Mouse (Mus musculus) A20 (cell line): ENCODE results near the gene Mtpn.

Experiments used
- DNase-seq: peaks from one replicate; pipeline ENCODE4 v3.0.0-alpha.2; 2011; ENCODE audit warnings: low read depth, low spot score

Gene Mtpn

DNA sequence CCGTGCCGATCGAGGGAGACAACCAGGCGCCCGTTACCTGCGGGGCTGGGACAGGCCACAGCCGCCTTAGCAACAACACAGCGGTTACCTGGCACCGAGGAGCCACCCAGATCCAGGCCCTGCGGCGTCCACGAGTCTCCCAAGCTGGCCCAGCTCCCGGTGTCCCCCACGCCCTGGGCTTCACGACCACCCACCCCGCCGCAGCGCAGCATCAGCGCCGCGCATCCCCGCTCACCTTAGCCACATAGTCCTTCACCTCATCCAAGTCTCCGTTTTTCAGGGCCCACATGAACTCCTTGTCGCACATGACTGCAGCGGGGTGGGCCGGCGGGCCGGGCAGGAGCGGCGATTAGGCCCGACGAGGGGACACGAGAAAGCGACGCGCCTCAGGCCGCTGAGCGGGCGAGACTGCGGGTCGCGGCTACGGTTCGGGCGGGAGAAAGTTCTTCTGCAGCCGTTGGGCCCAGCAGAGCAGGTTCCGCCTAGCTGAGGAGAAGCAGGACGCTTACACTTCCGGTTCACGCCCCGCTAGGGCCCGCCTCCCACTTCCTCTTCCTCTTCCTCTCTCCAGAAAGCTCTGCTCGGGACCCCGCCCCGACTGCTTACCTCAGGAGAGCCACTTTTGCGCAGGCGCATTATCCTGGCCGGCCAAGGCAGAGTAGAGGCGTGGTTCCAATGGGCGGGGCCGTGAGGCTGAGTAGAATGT, at the start of gene Mtpn:
TSS of gene Mtpn (minus strand) at position 585 of the 706 bp plus-strand sequence.
- DNase-seq = peak; percentile 98

DNA sequence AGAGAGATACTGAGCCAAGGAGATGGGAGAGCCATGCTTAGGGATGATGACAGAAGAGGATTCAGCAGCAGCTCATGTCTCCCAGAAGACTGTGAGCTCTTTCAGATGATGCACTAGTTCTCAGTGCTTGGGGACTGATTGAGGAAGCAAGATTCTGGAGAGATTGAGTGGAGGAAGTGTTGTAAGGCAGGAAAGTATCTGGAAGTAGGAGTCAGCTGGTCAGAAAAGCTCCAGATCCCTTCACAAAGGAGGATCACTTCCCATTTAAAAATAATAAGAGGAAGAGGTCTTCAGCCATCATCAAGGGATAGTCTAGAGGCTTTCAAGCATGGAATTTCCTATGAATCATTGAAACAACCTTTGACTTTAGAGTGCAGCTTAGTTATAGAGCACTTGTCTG, 29.0 kb upstream of the Mtpn start:
- DNase-seq = no peak

DNA sequence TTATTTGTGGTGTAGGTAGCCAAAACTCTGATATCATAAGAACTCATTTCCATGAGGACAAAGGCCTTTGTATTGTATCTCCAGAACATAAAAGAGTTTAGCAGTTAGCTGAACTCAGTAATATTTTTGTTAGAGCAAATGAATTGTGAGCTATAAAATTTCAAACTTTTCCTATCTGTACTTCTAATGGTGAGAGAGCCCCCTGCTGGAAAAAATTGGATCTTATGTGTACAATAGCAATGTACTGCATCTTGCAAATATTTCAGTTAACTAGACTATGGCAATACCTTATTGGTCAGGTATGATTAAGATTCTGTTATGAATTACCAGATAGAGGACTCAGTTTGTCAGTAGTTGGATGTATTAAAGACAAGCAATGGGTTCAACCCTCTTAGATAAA, 28.1 kb upstream of the Mtpn start:
- DNase-seq = peak; percentile 54

DNA sequence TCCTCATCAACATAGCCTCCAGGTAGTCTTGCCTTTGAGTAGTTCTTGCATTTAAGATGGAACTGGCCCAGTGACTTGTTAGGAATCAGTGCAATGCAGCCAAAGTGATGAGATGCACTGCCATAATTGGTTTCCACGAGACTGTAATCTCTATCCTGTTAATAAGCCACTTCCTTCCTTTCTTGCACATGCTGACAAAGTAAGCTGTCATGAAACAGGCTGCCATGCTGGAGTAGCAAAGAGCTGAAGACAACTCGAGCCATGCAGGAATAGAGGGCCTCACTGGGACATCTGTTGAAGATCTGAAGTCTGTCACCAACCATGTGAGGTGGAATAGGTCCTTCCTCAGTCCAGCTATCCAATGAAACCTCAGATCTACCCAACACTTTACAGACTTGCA, 20.3 kb upstream of the Mtpn start:
- DNase-seq = no peak

DNA sequence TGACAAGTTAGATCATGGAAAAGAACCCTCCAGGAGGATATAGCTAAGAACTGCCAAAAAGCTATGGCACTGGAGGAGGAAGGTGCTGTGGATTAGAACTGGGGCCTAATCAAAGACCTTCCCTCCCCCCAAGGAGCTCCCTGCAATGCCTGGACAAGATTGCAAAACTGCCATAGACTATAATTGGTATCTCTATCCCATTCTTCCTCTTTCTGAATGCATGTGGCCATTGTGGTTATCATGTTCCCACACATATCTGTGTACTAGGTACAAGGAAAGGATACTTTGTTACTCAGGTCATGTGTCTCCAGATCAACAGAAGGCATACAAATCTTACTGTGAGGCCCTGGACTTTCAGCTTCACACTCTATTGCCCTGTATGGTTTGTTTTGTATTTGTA, 4.7 kb upstream of the Mtpn start:
- DNase-seq = no peak

DNA sequence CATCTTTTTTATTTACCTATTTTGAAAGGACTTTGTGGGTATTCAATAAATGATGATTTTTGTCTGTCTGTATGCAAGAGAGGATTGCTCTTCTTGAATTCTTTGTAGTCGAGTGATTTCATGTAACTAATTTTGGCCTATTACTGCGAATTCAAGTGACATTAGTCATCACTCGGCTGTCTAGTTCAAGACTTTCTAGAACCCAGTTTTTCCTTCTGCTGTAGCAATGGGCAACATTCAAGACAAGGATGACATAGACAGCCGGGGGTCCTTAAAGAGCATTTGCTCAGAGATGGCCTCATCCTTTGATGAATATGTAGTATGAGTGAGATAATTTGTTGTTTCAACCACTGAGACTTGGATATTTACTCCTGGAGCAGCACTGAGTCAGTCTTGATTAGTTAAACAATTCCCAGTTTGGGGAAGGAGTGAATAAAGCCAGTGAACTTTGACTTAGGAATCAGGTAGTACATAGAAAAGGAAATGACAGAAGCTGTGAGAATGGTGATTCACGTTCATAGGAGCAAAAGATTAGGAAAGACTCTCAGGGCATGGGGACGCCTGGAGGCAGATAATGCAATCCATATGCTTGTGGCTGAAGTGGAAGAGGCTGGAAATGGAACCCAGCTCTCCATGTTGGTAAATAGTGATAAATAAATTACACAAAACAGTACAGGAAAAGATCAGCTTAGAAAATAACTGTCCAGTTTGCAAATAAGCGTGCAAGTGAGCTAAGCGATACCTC, 3.1 kb upstream of the Mtpn start:
- DNase-seq = no peak

DNA sequence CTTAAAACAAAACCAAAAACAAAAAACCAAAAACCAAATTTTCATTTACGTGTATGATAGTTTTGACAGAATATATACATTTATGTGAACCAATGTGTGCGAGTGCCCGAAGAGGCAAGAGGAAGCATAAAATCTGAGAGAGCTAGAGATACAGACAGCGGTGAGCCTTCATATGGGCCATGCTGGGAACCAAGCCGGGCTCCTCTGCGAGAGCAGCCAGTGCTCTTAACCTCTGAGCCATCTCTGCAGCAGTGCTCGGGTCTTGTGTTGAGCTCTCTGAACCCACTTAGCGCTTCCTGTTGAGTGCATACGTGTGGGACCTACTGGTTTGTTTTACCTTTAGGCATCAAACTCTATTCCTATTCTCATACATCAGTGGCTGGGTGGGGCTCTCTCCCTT, 689 bp upstream of the Mtpn start:
- no peak for DNase-seq

DNA sequence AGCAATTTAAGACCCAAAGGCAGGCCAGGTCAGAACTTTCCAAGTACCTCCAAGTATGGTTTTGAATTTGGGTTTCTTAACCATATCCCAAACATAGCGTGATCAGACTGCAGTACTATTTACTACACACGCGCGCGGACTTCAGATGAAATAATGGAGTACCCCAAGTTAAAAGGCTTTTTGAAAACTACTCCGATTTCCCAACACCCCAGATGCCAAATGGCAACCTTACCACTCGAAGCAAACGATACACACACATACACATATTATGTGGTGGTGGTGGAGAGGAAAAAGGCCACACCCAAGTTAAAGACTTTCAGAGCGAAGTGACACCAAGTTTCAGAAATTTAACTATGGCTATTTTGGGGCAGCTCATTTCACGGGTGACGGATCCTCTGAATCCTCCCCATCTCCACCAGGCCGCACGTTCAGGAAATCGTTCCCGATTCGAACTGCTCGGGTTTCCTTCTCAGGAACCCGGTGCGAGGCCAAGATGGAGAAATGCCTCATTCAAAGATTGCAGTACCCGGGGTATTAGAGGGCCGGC, 858 bp downstream of the Mtpn start:
- DNase-seq = peak; percentile 72

DNA sequence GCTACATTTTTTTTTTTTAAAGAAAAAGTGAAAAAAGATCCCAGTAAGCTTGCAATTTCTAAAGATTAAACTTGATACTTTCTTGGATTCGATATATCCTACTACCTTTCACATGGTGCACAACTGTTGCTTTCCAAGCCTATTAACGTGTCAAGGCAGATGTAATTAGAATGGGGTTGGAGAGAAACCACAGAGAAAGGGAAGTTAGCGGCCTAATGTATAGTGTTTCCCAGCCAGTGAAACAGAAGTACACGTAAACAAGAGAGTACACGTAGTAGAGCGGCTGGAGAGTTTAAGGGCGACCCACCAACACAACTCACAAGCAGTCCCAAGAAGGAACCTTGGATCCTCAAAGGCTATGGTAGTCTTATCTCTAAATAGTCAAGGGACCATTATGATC, 3.7 kb downstream of the Mtpn start:
- DNase-seq = no peak

DNA sequence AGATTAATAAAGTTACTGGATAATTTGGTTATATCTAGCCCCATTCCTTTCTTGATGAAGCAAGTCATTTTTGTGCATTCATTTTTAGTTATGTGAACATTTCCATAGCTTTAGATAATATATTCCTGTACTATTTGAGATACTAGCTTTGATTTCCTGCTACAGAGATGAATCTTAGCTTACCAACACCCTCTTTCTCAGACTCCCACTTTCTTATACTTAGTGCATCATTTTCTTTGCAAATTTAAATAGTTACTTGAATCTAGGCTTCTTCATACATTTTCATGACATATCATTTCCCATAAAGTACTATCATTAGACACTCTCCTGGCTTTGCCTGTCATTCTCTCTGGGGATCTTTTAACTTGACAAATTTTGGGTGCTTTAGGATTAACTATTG, 26.3 kb downstream of the Mtpn start:
- DNase-seq = no peak

DNA sequence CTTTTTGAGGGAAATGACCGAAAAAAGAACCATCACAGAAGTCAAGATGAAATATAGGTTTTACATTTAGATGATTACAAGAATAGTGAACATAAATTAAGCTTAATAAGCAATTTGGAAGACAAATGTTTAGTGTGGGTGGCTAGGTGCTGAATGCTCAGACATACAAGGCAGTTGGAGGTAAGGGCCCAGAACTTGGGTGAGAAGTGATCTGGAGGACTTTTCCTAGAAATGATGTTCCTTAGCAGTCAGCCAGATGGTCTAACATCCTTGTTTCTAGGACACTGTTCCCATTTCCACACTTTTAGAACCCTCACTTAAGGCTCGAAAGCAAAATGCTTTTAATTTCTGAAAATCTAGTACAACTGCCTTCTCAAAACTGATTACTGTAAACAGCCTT, 34.9 kb downstream of the Mtpn start:
- DNase-seq = no peak

DNA sequence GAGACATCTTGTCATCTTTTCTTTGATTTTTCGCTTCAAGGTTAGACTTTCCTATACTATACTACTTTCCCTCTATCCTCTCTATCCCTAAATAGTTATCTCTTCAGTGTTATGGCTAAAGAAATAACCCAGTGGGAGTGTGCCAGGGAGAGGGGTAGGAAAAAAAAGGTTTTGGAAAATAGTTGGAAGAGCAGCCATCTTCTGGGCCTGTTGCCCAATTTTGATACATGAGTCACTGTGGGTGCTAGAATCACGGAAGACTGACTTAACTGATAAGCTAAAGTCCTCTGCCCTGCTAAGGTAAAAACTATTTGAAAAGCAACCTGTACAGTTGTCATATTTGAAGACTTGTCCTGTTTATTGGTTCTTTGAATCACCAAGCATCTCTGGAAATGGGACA, 36.8 kb downstream of the Mtpn start:
- DNase-seq = no peak

DNA sequence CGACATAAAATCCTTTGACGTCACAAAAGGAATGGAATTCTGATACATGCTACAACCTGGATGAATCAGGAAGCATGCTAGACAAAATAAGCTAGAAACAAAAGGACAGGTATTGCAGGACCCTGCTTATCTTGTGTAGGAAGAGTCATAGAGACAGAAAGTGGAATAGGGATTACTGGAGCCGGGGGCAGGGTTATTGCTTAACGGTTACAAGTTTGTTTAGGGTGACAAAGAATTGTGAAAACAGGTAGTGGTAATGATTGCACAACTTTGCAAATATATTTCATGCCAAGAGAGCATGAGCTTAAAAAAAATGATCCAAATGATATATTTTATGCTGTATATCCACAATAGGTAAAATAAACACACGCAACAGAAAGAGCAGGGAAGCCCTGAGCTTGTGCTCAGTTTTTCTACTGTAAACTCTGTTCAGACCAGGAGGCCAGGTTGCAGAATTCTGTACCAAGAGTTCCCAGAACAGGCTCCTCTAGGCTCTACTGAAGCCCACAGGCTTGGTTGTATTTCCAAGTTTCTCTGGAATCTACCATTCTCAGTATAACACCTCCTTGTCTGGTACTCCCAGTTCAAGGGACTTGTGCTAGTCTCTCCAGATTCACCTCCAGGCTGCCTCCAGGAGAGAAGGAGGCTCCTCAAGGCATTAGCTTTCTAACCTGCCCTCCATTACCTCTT, 39.6 kb downstream of the Mtpn start:
- DNase-seq = no peak

DNA sequence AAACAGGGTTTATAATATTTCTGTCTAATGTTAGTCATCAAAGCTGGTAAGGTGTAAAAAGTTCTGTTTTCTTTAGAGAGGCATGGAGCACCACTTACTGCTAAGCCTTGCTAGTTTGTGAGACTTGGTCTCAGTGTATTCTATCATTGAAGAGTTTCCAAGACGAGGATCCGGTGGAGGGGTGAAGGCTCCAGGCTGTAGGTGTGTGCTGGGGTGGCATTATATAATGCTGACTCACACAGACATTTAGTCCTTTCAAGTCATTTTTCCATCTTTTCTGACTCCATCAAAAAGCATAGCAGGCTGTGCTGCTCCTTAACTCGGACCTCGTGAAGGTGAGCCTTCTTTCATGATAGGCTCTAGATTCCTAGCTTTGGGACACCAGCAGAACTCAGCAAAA, 42.3 kb downstream of the Mtpn start:
- no peak for DNase-seq

DNA sequence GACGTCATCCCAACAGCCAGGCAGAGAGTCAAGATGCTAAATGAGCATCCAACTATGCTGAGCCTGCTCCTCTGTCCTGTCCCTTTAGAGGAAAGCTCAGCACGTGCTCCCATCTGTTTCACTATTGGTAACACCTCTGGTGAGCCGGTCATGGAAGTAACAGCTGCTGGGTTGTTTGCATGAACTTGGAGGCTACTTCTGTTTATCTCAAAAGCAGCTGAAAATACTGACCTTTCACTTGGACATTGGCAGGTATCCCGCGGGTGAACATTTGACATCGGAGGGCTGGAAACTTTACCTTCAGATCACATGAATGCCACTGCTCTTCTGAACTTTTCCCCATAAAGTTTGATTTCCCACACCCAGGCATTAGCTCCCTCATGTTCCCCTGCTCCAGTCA, 45.8 kb downstream of the Mtpn start:
- no peak for DNase-seq

DNA sequence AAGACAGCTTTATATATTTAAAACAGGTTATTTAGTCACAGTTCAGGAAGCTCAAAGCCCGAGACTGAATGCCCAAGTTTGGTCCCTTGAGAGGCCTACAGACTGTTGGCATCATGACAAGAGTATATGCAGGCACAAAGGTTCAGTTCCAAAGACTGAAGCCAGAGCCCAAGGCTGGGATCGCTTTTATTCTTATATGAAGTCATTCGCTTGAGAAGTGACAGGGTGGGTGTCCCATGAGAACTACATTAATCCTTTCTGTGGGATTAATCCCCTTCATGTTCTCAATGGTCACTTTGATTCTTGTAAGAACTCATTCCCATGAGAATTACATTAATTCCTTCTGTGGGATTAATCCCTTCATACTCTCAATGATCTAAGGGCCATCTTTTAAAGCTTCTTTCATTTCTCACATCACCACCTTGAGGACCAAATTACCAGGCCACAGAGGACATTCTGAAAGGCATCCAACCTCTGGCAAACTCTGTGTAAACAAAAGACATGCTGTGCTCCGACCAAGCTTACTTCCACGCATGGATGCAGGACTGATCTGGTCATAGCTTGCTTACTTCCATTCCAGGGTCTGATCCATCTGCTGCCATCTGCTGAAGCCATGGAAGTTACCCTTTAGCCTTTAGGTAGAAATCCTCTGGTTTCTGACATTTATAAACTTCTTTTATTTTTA, 59.9 kb downstream of the Mtpn start:
- no peak for DNase-seq

DNA sequence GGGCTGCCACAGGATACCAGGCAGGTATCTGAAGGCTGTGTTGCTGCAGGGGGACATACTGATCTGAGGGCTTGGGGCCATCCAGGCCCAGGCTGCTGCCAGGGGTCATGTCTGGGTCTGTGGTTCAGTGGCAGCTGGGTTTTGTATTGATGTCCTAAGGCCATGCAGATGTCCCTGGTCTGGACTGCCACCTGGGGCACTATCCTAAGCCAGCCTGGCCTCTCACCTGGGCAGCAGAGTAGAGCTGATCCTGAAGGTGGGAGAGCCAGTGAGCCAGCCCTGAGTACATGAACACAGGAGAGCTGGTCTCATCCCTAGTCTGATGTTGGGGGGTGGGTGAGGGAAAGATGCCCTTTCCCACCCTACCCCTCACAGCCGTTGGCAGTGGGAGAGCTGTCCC, 62.9 kb downstream of the Mtpn start:
- DNase-seq = no peak

DNA sequence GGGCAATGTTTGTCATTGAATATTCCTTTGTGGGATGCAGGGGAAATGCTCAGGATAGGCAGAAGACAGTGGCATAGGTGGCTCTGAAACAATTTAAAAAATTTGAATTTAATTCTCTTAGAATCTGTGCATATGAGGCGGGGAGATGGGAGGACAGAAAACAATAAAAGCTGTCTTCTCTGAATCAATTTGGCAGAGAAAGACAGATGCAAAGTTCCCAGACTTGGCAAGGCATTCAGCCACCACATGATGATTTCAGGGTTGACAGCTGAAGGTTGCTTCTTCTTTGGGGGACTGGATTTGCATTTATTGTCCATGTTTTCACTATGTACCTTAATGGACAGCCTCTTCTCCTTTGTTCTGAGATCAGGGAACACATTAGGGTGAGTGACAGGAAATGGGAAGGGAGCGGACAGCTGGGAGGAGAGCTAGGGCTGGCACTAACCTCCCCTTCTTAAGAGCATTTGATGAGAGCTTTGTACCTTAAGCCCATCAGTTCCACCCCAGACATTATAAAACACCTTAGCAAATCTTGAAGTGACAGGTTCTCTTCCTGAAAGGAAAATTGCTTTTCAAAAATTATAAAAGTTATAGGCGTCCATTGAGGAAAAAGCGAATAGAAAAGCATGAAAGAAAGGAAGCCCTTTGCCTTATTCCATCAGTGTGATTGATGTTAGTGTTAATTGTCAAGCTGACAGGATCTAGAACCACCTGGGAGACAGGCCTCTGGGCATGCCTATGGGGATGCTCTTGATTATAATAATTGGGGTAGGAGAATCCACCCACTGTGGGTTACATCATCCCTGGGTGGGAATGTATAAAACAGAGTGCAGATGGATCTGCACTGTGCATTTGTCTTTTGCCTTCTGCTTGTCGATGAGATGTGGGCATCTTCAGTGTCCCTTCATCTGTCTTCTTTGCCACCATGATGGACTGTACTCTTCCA, 76.0 kb downstream of the Mtpn start:
- DNase-seq = no peak

DNA sequence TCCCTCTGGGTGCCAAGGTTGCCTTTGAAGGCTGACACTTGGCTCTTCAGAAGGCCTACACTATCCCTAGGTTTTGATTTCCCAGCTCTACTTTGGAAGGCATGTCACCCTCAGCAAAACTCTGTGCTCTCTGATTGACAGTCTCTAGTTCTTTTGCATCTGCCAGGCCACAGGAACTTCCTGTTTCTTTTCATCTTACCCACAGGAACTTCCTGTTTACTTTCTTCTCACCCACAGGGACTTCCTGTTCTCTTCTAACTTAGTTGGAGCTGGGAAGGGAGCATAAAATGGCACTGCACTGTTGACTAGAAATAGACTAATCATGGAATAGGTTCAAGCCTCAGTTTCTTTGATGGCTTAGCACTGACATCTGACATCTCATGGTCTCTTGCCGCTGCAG, 77.2 kb downstream of the Mtpn start:
- peak; percentile 18 for DNase-seq
